In the genomic region with DNA sequence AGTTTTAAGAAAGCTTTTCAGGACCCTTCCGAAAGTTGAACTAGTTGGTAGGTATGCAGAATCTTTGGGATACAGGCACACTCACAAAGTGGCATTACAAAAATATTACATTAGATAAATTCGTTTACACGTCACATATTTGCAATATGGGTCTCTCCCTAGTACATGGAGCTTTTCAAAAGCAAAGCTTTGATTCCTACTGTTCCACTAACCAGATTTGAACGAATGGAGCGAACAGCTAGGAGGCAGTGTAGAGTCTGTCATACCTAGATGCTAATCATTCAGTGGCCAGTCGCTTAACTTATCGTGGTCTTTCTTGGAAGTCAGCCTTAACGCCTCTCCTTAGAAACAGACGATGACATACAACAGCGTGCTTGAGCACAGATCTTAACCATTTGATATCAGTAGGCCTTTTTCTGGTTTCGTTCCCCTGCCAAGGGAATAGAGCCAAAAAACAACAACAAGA, we compare ENCODE assay signal across 8 mouse cellular contexts. TPM values are rescaled to one million over a fixed set of nuclear protein-coding genes. Genes with fewer than 3 reads are reported as not detected.
A peak's percentile ranks its signal among the peaks of the same experiment; 100 is the strongest.
DNase-seq lines count a peak whose midpoint lies in the region; ATAC-seq and TF ChIP-seq lines count a peak whose summit lies in the region.

A gene (minus strand): TSS at position 146 of the 466 bp plus-strand sequence.

- H3K9ac ChIP-seq in MEL (ENCODE audit: control insufficient read depth, low read depth, low read length, poor library complexity, severe bottlenecking), result peak within 1 kb of the TSS; percentile 80
- H3K9ac ChIP-seq in forebrain, embryonic 14.5 days (ENCODE audit: low read length), result peak within 1 kb of the TSS; percentile 72

- H3K4me3 ChIP-seq in MEL (ENCODE audit: control insufficient read depth in 1 of 2, insufficient read depth in 1 of 2, low read depth in 2 of 2, low read length in 2 of 2), result peak within 1 kb of the TSS; percentile 63 to 77
- peak within 1 kb of the TSS; percentile 95 for H3K4me3 ChIP-seq in forebrain, embryonic 14.5 days (ENCODE audit: low read depth, low read length)
- H3K4me3 ChIP-seq in lung, adult 2 months (replicated peaks; ENCODE audit: extremely low read depth, low read depth, low read length), result peak within 1 kb of the TSS; percentile 63

- H3K9me3 ChIP-seq in MEL (replicated peaks; ENCODE audit: insufficient read depth, low read length), result no peaks in the 10 kb centered on the region
- H3K9me3 ChIP-seq in forebrain, embryonic 14.5 days (replicated peaks; ENCODE audit: control insufficient read depth, low read length), result no peaks in the 10 kb centered on the region

- peaks cover 8% of the 10 kb centered on the region for H3K79me2 ChIP-seq in MEL (ENCODE audit: control insufficient read depth, insufficient read depth, low read length, poor library complexity)

- TF ChIP-seq RAD21 in MEL (IDR thresholded peaks at IDR 0.05; ENCODE audit: low read depth, low read length), result no peak

- peak; percentile 75 for DNase-seq in MEL (ENCODE audit: low read depth, low spot score)
- no peak for DNase-seq in adrenal gland, postnatal 4 days (ENCODE audit: low spot score in 2 of 2)
- peak; percentile 77 for DNase-seq in forebrain, embryonic 14.5 days (ENCODE audit: low spot score)
- peak; percentile 40 for DNase-seq in heart, postnatal 4 days
- DNase-seq in layer of hippocampus, adult 11-12 months (ENCODE audit: low spot score), result peak; percentile 62
- DNase-seq in lung, adult 2 months, result peak; percentile 25
- no peak for DNase-seq in cerebellum, adult 9-10 months

- TF ChIP-seq POLR2A in MEL (IDR thresholded peaks at IDR 0.05; ENCODE audit: control insufficient read depth in 1 of 2, insufficient read depth in 1 of 2, low read depth in 1 of 2, low read length in 2 of 2, poor library complexity in 1 of 2), result no peak
- no peak for TF ChIP-seq POLR2A in lung, adult 2 months (IDR thresholded peaks at IDR 0.05; ENCODE audit: borderline replicate concordance, extremely low read depth, low read depth, low read length)

- TF ChIP-seq EP300 in MEL (IDR thresholded peaks at IDR 0.05; ENCODE audit: low read depth in 1 of 2, low read length in 2 of 2), result peak; percentile 4 to 31; a peak in 1 of 4 replicates

- no peaks in the 10 kb centered on the region for H3K27me3 ChIP-seq in MEL (ENCODE audit: control insufficient read depth in 1 of 2, insufficient read depth in 2 of 2, low read length in 2 of 2)
- H3K27me3 ChIP-seq in forebrain, embryonic 14.5 days (replicated peaks; ENCODE audit: control insufficient read depth, insufficient read depth, low read length), result no peaks in the 10 kb centered on the region

- peaks cover 0 to 10% of the 10 kb centered on the region in 2 experiments; a peak in 2 of 4 replicates for H3K36me3 ChIP-seq in MEL (ENCODE audit: control insufficient read depth in 1 of 2, insufficient read depth in 2 of 2, low read length in 2 of 2)
- no peaks in the 10 kb centered on the region for H3K36me3 ChIP-seq in forebrain, embryonic 14.5 days (ENCODE audit: control insufficient read depth, insufficient read depth, low read length)

- WGBS in forebrain, embryonic 14.5 days, result 2% methylated on average over 11 of the region's 11 CpGs
- WGBS in lung, adult 2 months, result 2% methylated on average over 11 of the region's 11 CpGs

- TF ChIP-seq CTCF in MEL (IDR thresholded peaks at IDR 0.05 in 2 of 3, conservative IDR thresholded peaks at IDR 0.05 in 1 of 3; ENCODE audit: control insufficient read depth in 1 of 3, insufficient read depth in 1 of 3, low read depth in 2 of 3, low read length in 3 of 3, poor library complexity in 1 of 3, severe bottlenecking in 1 of 3), result peak; percentile 9 to 51 (median 36); a peak in 4 of 6 replicates
- no peak for TF ChIP-seq CTCF in lung, adult 2 months (IDR thresholded peaks at IDR 0.05; ENCODE audit: insufficient read depth, low read length)

- peak within 1 kb of the TSS; percentile 79 for H3K4me2 ChIP-seq in forebrain, embryonic 14.5 days (ENCODE audit: low read length)

- peaks cover 0 to 7% of the 10 kb centered on the region in 2 experiments; a peak in 3 of 4 replicates for H3K4me1 ChIP-seq in MEL (ENCODE audit: control insufficient read depth in 1 of 2, insufficient read depth in 2 of 2, low read length in 2 of 2)
- H3K4me1 ChIP-seq in forebrain, embryonic 14.5 days (ENCODE audit: control insufficient read depth, insufficient read depth, low read length), result peaks cover 4% of the 10 kb centered on the region; the same call in 1 of the 2 replicates
- H3K4me1 ChIP-seq in lung, adult 2 months (ENCODE audit: control insufficient read depth, insufficient read depth, low read length), result peaks cover 7% of the 10 kb centered on the region

- no peak for ATAC-seq in forebrain, embryonic 14.5 days
- no peak for ATAC-seq in neutrophil, adult 5-6 weeks (ENCODE audit: extremely low read depth, insufficient number of reproducible peaks, low FRiP score, poor library complexity, severe bottlenecking)

- H3K27ac ChIP-seq in MEL (ENCODE audit: control insufficient read depth, low read depth, low read length), result peak within 1 kb of the TSS; percentile 66
- peak within 1 kb of the TSS; percentile 84 for H3K27ac ChIP-seq in forebrain, embryonic 14.5 days (ENCODE audit: low read depth, low read length)

TF ChIP-seq in MEL, 35 proteins besides CTCF, POLR2A, EP300 and RAD21:
- TF ChIP-seq ETS1 (IDR thresholded peaks at IDR 0.05; ENCODE audit: low read depth, low read length) (peak; percentile 57), MXI1 (IDR thresholded peaks at IDR 0.05; ENCODE audit: low read depth, low read length) (peak; percentile 61; the same call in 1 of the 2 replicates), BHLHE40 (IDR thresholded peaks at IDR 0.05; ENCODE audit: borderline replicate concordance, low read depth, low read length) (no peak), GATA1 (IDR thresholded peaks at IDR 0.05; ENCODE audit: low read depth, low read length) (peak; percentile 70), USF1 (IDR thresholded peaks at IDR 0.05; ENCODE audit: low read depth, low read length) (no peak), SMC3 (IDR thresholded peaks at IDR 0.05; ENCODE audit: low read depth, low read length) (no peak), TBP (IDR thresholded peaks at IDR 0.05; ENCODE audit: low read depth, low read length) (no peak), RCOR1 (IDR thresholded peaks at IDR 0.05; ENCODE audit: low read depth, low read length) (peak; percentile 78; the same call in 1 of the 2 replicates), CHD2 (IDR thresholded peaks at IDR 0.05; ENCODE audit: low read length) (no peak), ELF1 (IDR thresholded peaks at IDR 0.05; ENCODE audit: low read depth, low read length) (0 out of 2 replicates have a peak, but pooled peaks have one; percentile 26), NELFE (IDR thresholded peaks at IDR 0.05; ENCODE audit: low read depth, low read length) (no peak), MAX (IDR thresholded peaks at IDR 0.05; ENCODE audit: low read length) (peak; percentile 62), SIN3A (IDR thresholded peaks at IDR 0.05; ENCODE audit: low read length) (peak; percentile 65), KAT2A (conservative IDR thresholded peaks at IDR 0.05; ENCODE audit: low read depth, low read length) (0 out of 2 replicates have a peak, but pooled peaks have one; percentile 20)

RNA-seq across cellular contexts. Expression of the gene that starts here (rescaled TPM):
- 4.7 and 6.2 TPM in 2 replicates for total RNA-seq in MEL (2012; rRNA removed)
- 1 to 10 TPM in 1 of 2 experiments, not detected in 1; 9.1 TPM for polyA plus RNA-seq in MEL (2012; ENCODE audit: insufficient read depth in 1 of 2, insufficient read length in 2 of 2, low read depth in 1 of 2, low replicate concordance in 2 of 2, missing spikeins in 1 of 2)
- total RNA-seq in adrenal gland, postnatal 4 days (2021), result 10 to 100 TPM; 51.1 to 51.8 TPM
- 12.9 and 13.6 TPM in 2 replicates for polyA plus RNA-seq in forebrain, embryonic 14.5 days (2014; fragmentation: Nextera tagmentation; extraction: Ambion mirVana)
- 10 to 100 TPM; 50.3 to 52.8 TPM for total RNA-seq in heart, postnatal 4 days (2021)
- 13.6 and 17.3 TPM in 2 replicates for polyA plus RNA-seq in lung, adult 2 months (2012; rRNA removed)
- total RNA-seq in neutrophil, adult 5-6 weeks (2017), result 58.0 and 62.6 TPM in 2 replicates

Comparison
In these comparisons a context has a peak if more than half of its experiments do, and no peak if none do; other contexts are left out.
1. DNase-seq: peak in MEL (single experiment), forebrain, embryonic 14.5 days (single experiment), heart, postnatal 4 days (single experiment), layer of hippocampus, adult 11-12 months (single experiment) and lung, adult 2 months (single experiment); none in adrenal gland, postnatal 4 days (0 of 2) and cerebellum, adult 9-10 months (single experiment).
2. Peak in every context shown above with its lines, with median percentiles within 50 percentile points of each other: H3K4me3 ChIP-seq.